In the genomic region with DNA sequence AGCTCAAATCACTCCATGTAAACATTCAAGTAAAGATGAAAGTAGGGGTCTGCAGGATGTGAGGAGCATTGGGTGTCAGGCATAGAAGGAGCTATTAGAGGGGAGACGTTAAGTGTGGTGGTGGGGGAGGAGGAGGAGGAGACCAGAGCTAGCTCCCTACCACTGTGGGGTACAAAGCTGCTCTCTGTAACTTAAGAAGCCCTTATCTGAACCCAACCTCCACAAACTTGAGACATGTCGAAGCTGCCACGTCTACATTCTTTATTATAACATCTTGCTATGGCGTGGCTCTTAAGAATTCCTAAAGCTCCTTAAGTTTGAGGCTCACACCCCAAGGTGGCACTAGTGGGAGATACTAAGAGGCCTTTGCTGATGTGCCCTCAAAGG, we compare ENCODE assay signal across 10 mouse cellular contexts. TPM values are rescaled to one million over a fixed set of nuclear protein-coding genes. Genes with fewer than 3 reads are reported as not detected.
DNase-seq lines count a peak whose midpoint lies in the region; ATAC-seq and TF ChIP-seq lines count a peak whose summit lies in the region.
"Had no signal": no experiment of that assay in that cellular context is flagged by ENCODE, and none has a peak within 500 bp of the region (broad histone marks: within the 10 kb centered on the region; RNA-seq: fewer than 3 reads in every experiment).

No protein-coding gene starts in this region.

- no peak for TF ChIP-seq EP300 in heart, postnatal 0 days (IDR thresholded peaks at IDR 0.05; ENCODE audit: low read depth)

- H3K4me1 ChIP-seq in heart, postnatal 0 days (ENCODE audit: control insufficient read depth, insufficient read depth): peaks cover 49% of the 10 kb centered on the region
- H3K4me1 ChIP-seq in midbrain, embryonic 12.5 days: peaks cover 39% of the 10 kb centered on the region
- peaks cover 44% of the 10 kb centered on the region for H3K4me1 ChIP-seq in midbrain, embryonic 11.5 days (ENCODE audit: control insufficient read depth, insufficient read depth, low read length)
- H3K4me1 ChIP-seq in limb, embryonic 10.5 days: peaks cover 47% of the 10 kb centered on the region

- no peaks in the 10 kb centered on the region for H3K36me3 ChIP-seq in heart, postnatal 0 days (replicated peaks; ENCODE audit: control insufficient read depth, insufficient read depth, low read length)
- H3K36me3 ChIP-seq in midbrain, embryonic 12.5 days: no peaks in the 10 kb centered on the region
- no peaks in the 10 kb centered on the region for H3K36me3 ChIP-seq in midbrain, embryonic 11.5 days (ENCODE audit: control insufficient read depth, insufficient read depth, low read length)
- no peaks in the 10 kb centered on the region for H3K36me3 ChIP-seq in limb, embryonic 10.5 days

- H3K27ac ChIP-seq in heart, postnatal 0 days (ENCODE audit: low read depth): peak overlapping the region; percentile 87
- H3K27ac ChIP-seq in midbrain, embryonic 12.5 days (replicated peaks): 0 out of 2 replicates have a peak overlapping the region, but pooled peaks have one; percentile 54
- H3K27ac ChIP-seq in midbrain, embryonic 11.5 days (ENCODE audit: low read depth, low read length): no peak overlapping the region
- peak overlapping the region; percentile 87 for H3K27ac ChIP-seq in limb, embryonic 10.5 days

- WGBS in heart, postnatal 0 days: 41% methylated on average over 4 of the region's 4 CpGs
- WGBS in midbrain, embryonic 12.5 days: 46% methylated on average over 4 of the region's 4 CpGs
- 38% methylated on average over 4 of the region's 4 CpGs for WGBS in midbrain, embryonic 11.5 days
- 5% methylated on average over 4 of the region's 4 CpGs for WGBS in limb, embryonic 10.5 days

- no peak overlapping the region for H3K4me2 ChIP-seq in heart, postnatal 0 days (ENCODE audit: low read depth, low read length)
- no peak overlapping the region for H3K4me2 ChIP-seq in midbrain, embryonic 12.5 days (replicated peaks)
- H3K4me2 ChIP-seq in midbrain, embryonic 11.5 days: no peak overlapping the region

- no peak overlapping the region for H3K4me3 ChIP-seq in heart, postnatal 0 days (ENCODE audit: low read depth, low read length)
- no peak overlapping the region for H3K4me3 ChIP-seq in midbrain, embryonic 12.5 days
- H3K4me3 ChIP-seq in midbrain, embryonic 11.5 days (ENCODE audit: low read depth, low read length): no peak overlapping the region
- no peak overlapping the region for H3K4me3 ChIP-seq in limb, embryonic 10.5 days

- DNase-seq in heart, postnatal 0 days (ENCODE audit: low spot score): no peak
- no peak for DNase-seq in heart, adult 9 months (ENCODE audit: low spot score in 2 of 2)
- no peak for DNase-seq in midbrain, embryonic 11.5 days (ENCODE audit: low spot score, missing footprints)
- DNase-seq in limb, embryonic 10.5 days (ENCODE audit: low spot score): no peak
- DNase-seq in layer of hippocampus, adult 8-10 months (ENCODE audit: low spot score in 2 of 2): no peak
- DNase-seq in adrenal gland, adult 2 months: no peak
- DNase-seq: right cerebral cortex, postnatal 25 days; thymus, adult 2 months had no signal

- no peak overlapping the region for H3K9ac ChIP-seq in heart, postnatal 0 days (replicated peaks; ENCODE audit: low read depth, low read length)
- H3K9ac ChIP-seq in midbrain, embryonic 12.5 days (replicated peaks): no peak overlapping the region
- no peak overlapping the region for H3K9ac ChIP-seq in midbrain, embryonic 11.5 days (ENCODE audit: low read length)

- no peak for TF ChIP-seq CTCF in heart, postnatal 0 days (IDR thresholded peaks at IDR 0.05; ENCODE audit: low read depth)

- no peaks in the 10 kb centered on the region for H3K27me3 ChIP-seq in heart, postnatal 0 days (ENCODE audit: control insufficient read depth, insufficient read depth, low read length)
- no peaks in the 10 kb centered on the region; the same call in 1 of the 2 replicates for H3K27me3 ChIP-seq in midbrain, embryonic 12.5 days
- H3K27me3 ChIP-seq in midbrain, embryonic 11.5 days (ENCODE audit: control insufficient read depth, insufficient read depth, low read length): no peaks in the 10 kb centered on the region
- H3K27me3 ChIP-seq in limb, embryonic 10.5 days (ENCODE audit: low read depth, poor library complexity, severe bottlenecking): no peaks in the 10 kb centered on the region

- no peaks in the 10 kb centered on the region for H3K9me3 ChIP-seq in heart, postnatal 0 days (replicated peaks; ENCODE audit: control insufficient read depth, low read length)
- no peaks in the 10 kb centered on the region for H3K9me3 ChIP-seq in midbrain, embryonic 12.5 days
- no peaks in the 10 kb centered on the region for H3K9me3 ChIP-seq in midbrain, embryonic 11.5 days (ENCODE audit: control insufficient read depth, low read length)
- no peaks in the 10 kb centered on the region for H3K9me3 ChIP-seq in limb, embryonic 10.5 days (replicated peaks)

- no peak for ATAC-seq in heart, postnatal 0 days (ENCODE audit: insufficient read depth, low read depth)
- no peak for ATAC-seq in midbrain, embryonic 12.5 days (ENCODE audit: low FRiP score, low read depth)
- ATAC-seq in midbrain, embryonic 11.5 days (ENCODE audit: low FRiP score): no peak

RNA-seq across cellular contexts. Expression of gene Ddc, which starts 20.1 kb away (rescaled TPM):
- 248 and 309 TPM in 2 replicates for total RNA-seq in heart, postnatal 0 days (2014; rRNA removed; ENCODE audit: low replicate concordance)
- 129 and 140 TPM in 2 replicates for polyA plus RNA-seq in heart, postnatal 0 days (2015; fragmentation: Nextera tagmentation; extraction: Ambion mirVana)
- 18.7 and 26.2 TPM in 2 replicates for polyA plus RNA-seq in midbrain, embryonic 12.5 days (2016; fragmentation: Nextera tagmentation; extraction: Ambion mirVana)
- 18.0 and 21.9 TPM in 2 replicates for polyA plus RNA-seq in midbrain, embryonic 11.5 days (2014; fragmentation: Nextera tagmentation; extraction: Ambion mirVana)
- 5.5 and 6.2 TPM in 2 replicates for polyA plus RNA-seq in limb, embryonic 10.5 days (2016; fragmentation: Nextera tagmentation; extraction: Ambion mirVana)
- 10 to 100 TPM in 2 of 4 experiments, 1 to 10 TPM in 2; 7.4 to 11.0 (median 9.1) TPM for total RNA-seq in layer of hippocampus, adult 8-10 months (2022)
- total RNA-seq in adrenal gland, adult 2 months (2021): 10 to 100 TPM; 46.1 to 86.5 TPM
- 11.0 and 13.5 TPM in 2 replicates for polyA plus RNA-seq in adrenal gland, adult 2 months (2012; rRNA removed)
- total RNA-seq: megakaryocyte progenitor cell, adult 5-6 weeks had no signal
